Mouse (Mus musculus): Measurements from ENCODE around the gene Sh3bp4. TPM values are rescaled to one million over a fixed set of nuclear protein-coding genes. Genes with fewer than 3 reads are reported as not detected.

The Sh3bp4 gene
- polyA plus RNA-seq, 1 experiment from 2014 or later, result 35.3 TPM

GRCm38 (mm10) chr1:89118836-89119235, 48.6 kb downstream of the Sh3bp4 start:
- no peak overlapping the region for H3K27ac ChIP-seq
- no peak for ATAC-seq (ENCODE audit: low FRiP score, low read depth)
- 90% methylated on average over 5 of the region's 5 CpGs for WGBS

GRCm38 (mm10) chr1:89120290-89120689, 50.1 kb downstream of the Sh3bp4 start:
- no peak for ATAC-seq (ENCODE audit: low FRiP score, low read depth)

More at GRCm38 (mm10) chr1:89118836-89119235, 48.6 kb downstream of the Sh3bp4 start:
- Histone ChIP-seq H3K4me2 (replicated peaks) (no peak overlapping the region), H3K4me1 (peaks cover 13% of the 10 kb centered on the region), H3K36me3 (no peaks in the 10 kb centered on the region), H3K4me3 (no peak overlapping the region), H3K9me3 (no peaks in the 10 kb centered on the region), H3K9ac (no peak overlapping the region), H3K27me3 (replicated peaks) (no peaks in the 10 kb centered on the region)

GRCm38 (mm10) chr1:89121466-89121865, 51.3 kb downstream of the Sh3bp4 start:
- Histone ChIP-seq H3K4me2 (replicated peaks) (no peak overlapping the region), H3K36me3 (no peaks in the 10 kb centered on the region), H3K9ac (no peak overlapping the region), H3K27ac (no peak overlapping the region), H3K27me3 (replicated peaks) (no peaks in the 10 kb centered on the region), H3K4me3 (no peak overlapping the region), H3K4me1 (peaks cover 13% of the 10 kb centered on the region), H3K9me3 (no peaks in the 10 kb centered on the region)
- whole genome bisulfite sequencing, result 82% methylated on average over 8 of the region's 8 CpGs
- ATAC-seq (ENCODE audit: low FRiP score, low read depth), result no peak

More at GRCm38 (mm10) chr1:89120290-89120689, 50.1 kb downstream of the Sh3bp4 start:
- Histone ChIP-seq H3K4me1 (peaks cover 13% of the 10 kb centered on the region), H3K36me3 (no peaks in the 10 kb centered on the region), H3K4me3 (no peak overlapping the region), H3K9me3 (no peaks in the 10 kb centered on the region), H3K9ac (no peak overlapping the region), H3K27me3 (replicated peaks) (no peaks in the 10 kb centered on the region), H3K4me2 (replicated peaks) (no peak overlapping the region), H3K27ac (no peak overlapping the region)
- 69% methylated on average over 4 of the region's 4 CpGs for WGBS

GRCm38 (mm10) chr1:89122376-89122775, 52.2 kb downstream of the Sh3bp4 start:
- WGBS, result 77% methylated on average over 5 of the region's 5 CpGs
- H3K4me3 ChIP-seq, result no peak overlapping the region
- no peaks in the 10 kb centered on the region for H3K27me3 ChIP-seq (replicated peaks)
- H3K9me3 ChIP-seq, result no peaks in the 10 kb centered on the region
- H3K4me2 ChIP-seq (replicated peaks), result no peak overlapping the region
- H3K4me1 ChIP-seq, result peaks cover 13% of the 10 kb centered on the region
- no peaks in the 10 kb centered on the region for H3K36me3 ChIP-seq
- no peak for ATAC-seq (ENCODE audit: low FRiP score, low read depth)
- H3K9ac ChIP-seq, result no peak overlapping the region
- H3K27ac ChIP-seq, result no peak overlapping the region

- Histone ChIP-seq H3K9me3 (no peaks in the 10 kb centered on the region), H3K4me1 (peaks cover 13% of the 10 kb centered on the region), H3K36me3 (no peaks in the 10 kb centered on the region), H3K4me2 (replicated peaks) (no peak overlapping the region), H3K9ac (no peak overlapping the region), H3K27ac (no peak overlapping the region), H3K27me3 (replicated peaks) (no peaks in the 10 kb centered on the region), H3K4me3 (no peak overlapping the region)
- ATAC-seq (ENCODE audit: low FRiP score, low read depth), result no peak
- 88% methylated on average over 7 of the region's 7 CpGs for WGBS
Observed at GRCm38 (mm10) chr1:89124076-89124475, 53.9 kb downstream of the Sh3bp4 start.

- no peak for ATAC-seq (ENCODE audit: low FRiP score, low read depth)
- H3K27ac ChIP-seq, result no peak overlapping the region
Observed at GRCm38 (mm10) chr1:89127163-89127562, 56.9 kb downstream of the Sh3bp4 start.

GRCm38 (mm10) chr1:89130429-89130828, 60.2 kb downstream of the Sh3bp4 start:
- no peak overlapping the region for H3K27ac ChIP-seq
- H3K27me3 ChIP-seq (replicated peaks), result no peaks in the 10 kb centered on the region
- H3K4me1 ChIP-seq, result 0 out of 2 replicates have a peak, but pooled peaks cover 6% of the 10 kb centered on the region
- no peaks in the 10 kb centered on the region for H3K36me3 ChIP-seq
- ATAC-seq (ENCODE audit: low FRiP score, low read depth), result no peak
- H3K4me3 ChIP-seq, result no peak overlapping the region
- 77% methylated on average over 6 of the region's 6 CpGs for WGBS
- H3K4me2 ChIP-seq (replicated peaks), result no peak overlapping the region
- H3K9me3 ChIP-seq, result no peaks in the 10 kb centered on the region
- no peak overlapping the region for H3K9ac ChIP-seq

More at GRCm38 (mm10) chr1:89127163-89127562, 56.9 kb downstream of the Sh3bp4 start:
- Histone ChIP-seq H3K4me2 (replicated peaks) (no peak overlapping the region), H3K9ac (no peak overlapping the region), H3K4me1 (0 out of 2 replicates have a peak, but pooled peaks cover 6% of the 10 kb centered on the region), H3K36me3 (no peaks in the 10 kb centered on the region), H3K27me3 (replicated peaks) (no peaks in the 10 kb centered on the region), H3K9me3 (no peaks in the 10 kb centered on the region), H3K4me3 (no peak overlapping the region)
- over 99% methylated on average over 3 of the region's 3 CpGs for WGBS

- no peak overlapping the region for H3K4me3 ChIP-seq
- no peak overlapping the region for H3K9ac ChIP-seq
- H3K9me3 ChIP-seq, result no peaks in the 10 kb centered on the region
- ATAC-seq (ENCODE audit: low FRiP score, low read depth), result no peak
- peaks cover 12% of the 10 kb centered on the region; the same call in 1 of the 2 replicates for H3K4me1 ChIP-seq
- WGBS, result 80% methylated on average over 14 of the region's 14 CpGs
- no peak overlapping the region for H3K27ac ChIP-seq
- no peaks in the 10 kb centered on the region for H3K27me3 ChIP-seq (replicated peaks)
- H3K4me2 ChIP-seq (replicated peaks), result no peak overlapping the region
- H3K36me3 ChIP-seq, result no peaks in the 10 kb centered on the region
Observed at GRCm38 (mm10) chr1:89131018-89131540, 60.9 kb downstream of the Sh3bp4 start.

- Histone ChIP-seq H3K4me3 (no peak overlapping the region), H3K36me3 (no peaks in the 10 kb centered on the region), H3K4me2 (replicated peaks) (no peak overlapping the region), H3K4me1 (peaks cover 17% of the 10 kb centered on the region), H3K27ac (no peak overlapping the region), H3K9ac (no peak overlapping the region), H3K9me3 (no peaks in the 10 kb centered on the region), H3K27me3 (replicated peaks) (no peaks in the 10 kb centered on the region)
- 92% methylated on average over 8 of the region's 8 CpGs for WGBS
- no peak for ATAC-seq (ENCODE audit: low FRiP score, low read depth)
Observed at GRCm38 (mm10) chr1:89131707-89132106, 61.5 kb downstream of the Sh3bp4 start.

GRCm38 (mm10) chr1:89133266-89133665, 63.1 kb downstream of the Sh3bp4 start:
- Histone ChIP-seq H3K4me1 (peaks cover 23% of the 10 kb centered on the region), H3K4me3 (no peak overlapping the region), H3K9me3 (no peaks in the 10 kb centered on the region), H3K27me3 (replicated peaks) (no peaks in the 10 kb centered on the region), H3K9ac (no peak overlapping the region), H3K4me2 (replicated peaks) (no peak overlapping the region), H3K36me3 (peaks cover 9% of the 10 kb centered on the region; the same call in 1 of the 2 replicates), H3K27ac (no peak overlapping the region)
- ATAC-seq (ENCODE audit: low FRiP score, low read depth), result no peak
- 86% methylated on average over 4 of the region's 4 CpGs for WGBS

GRCm38 (mm10) chr1:89133717-89134116, 63.5 kb downstream of the Sh3bp4 start:
- 90% methylated on average over 4 of the region's 4 CpGs for WGBS
- Histone ChIP-seq H3K4me2 (replicated peaks) (no peak overlapping the region), H3K36me3 (peaks cover 12% of the 10 kb centered on the region; the same call in 1 of the 2 replicates), H3K27ac (no peak overlapping the region), H3K27me3 (replicated peaks) (no peaks in the 10 kb centered on the region), H3K4me1 (peaks cover 23% of the 10 kb centered on the region), H3K9me3 (no peaks in the 10 kb centered on the region), H3K4me3 (no peak overlapping the region), H3K9ac (no peak overlapping the region)
- ATAC-seq (ENCODE audit: low FRiP score, low read depth), result no peak

GRCm38 (mm10) chr1:89136089-89136811, 66.0 kb downstream of the Sh3bp4 start:
- no peak overlapping the region for H3K4me2 ChIP-seq (replicated peaks)
- no peak overlapping the region for H3K27ac ChIP-seq
- H3K9ac ChIP-seq, result no peak overlapping the region
- ATAC-seq (ENCODE audit: low FRiP score, low read depth), result no peak
- H3K9me3 ChIP-seq, result 0 out of 2 replicates have a peak, but pooled peaks cover 7% of the 10 kb centered on the region
- 78% methylated on average over 13 of the region's 13 CpGs for WGBS
- H3K4me1 ChIP-seq, result peaks cover 17% of the 10 kb centered on the region
- peaks cover 31% of the 10 kb centered on the region for H3K36me3 ChIP-seq
- H3K27me3 ChIP-seq (replicated peaks), result no peaks in the 10 kb centered on the region
- no peak overlapping the region for H3K4me3 ChIP-seq

Data from neural tube, embryonic 12.5 days (tissue).